Mouse (Mus musculus) neural tube, postnatal 0 days (tissue): ENCODE results near the gene Fam214b. TPM values are rescaled to one million over a fixed set of nuclear protein-coding genes. Genes with fewer than 3 reads are reported as not detected.

Experiments used
- polyA plus RNA-seq: library from polyadenylated mRNA; unstranded; fragments of >200 nt; fragmentation: Nextera tagmentation; extraction: Ambion mirVana; gene quantifications from 2 replicates; pipeline ENCODE4 v1.2.1, GENCODE M21; 2015

Fam214b gene
- polyA plus RNA-seq = 25.8 and 28.0 TPM in 2 replicates

GRCm38 (mm10) chr4:43045659-43046302 lies at the start of gene Fam214b:
Fam214b (minus strand) TSS chr4:43046220.

GRCm38 (mm10) chr4:43058753-43059654 lies 13.0 kb upstream of the Fam214b start, which contains the start of gene Unc13b:
Unc13b (plus strand) TSS chr4:43058953.

GRCm38 (mm10) chr4:43031237-43031995 lies 14.6 kb downstream of the Fam214b start, which contains the start of gene Stoml2:
Stoml2 (minus strand) TSS chr4:43031710.

GRCm38 (mm10) chr4:43025084-43025960 lies 20.7 kb downstream of the Fam214b start, which contains the start of gene Pigo:
Pigo (minus strand) TSS chr4:43025819.

GRCm38 (mm10) chr4:43010161-43011038 lies 35.6 kb downstream of the Fam214b start, which contains the start of gene Fancg:
Fancg (minus strand) TSS chr4:43010506.

GRCm38 (mm10) chr4:43000141-43000986 lies 45.7 kb downstream of the Fam214b start, which contains the start of gene Vcp:
Vcp (minus strand) TSS chr4:43000507.

Other genes with a start within 250 kb of the Fam214b start
- gene Fam205a1, start 192.3 kb downstream of the Fam214b start, polyA plus RNA-seq = 0.28 TPM in 1 of 2 replicates, not detected in the other
- gene Gm12394, start 189.4 kb downstream of the Fam214b start, polyA plus RNA-seq = 0.46 and 0.48 TPM in 2 replicates
- gene Fam205c, start 172.0 kb downstream of the Fam214b start, polyA plus RNA-seq = 4.9 and 5.1 TPM in 2 replicates
- gene Phf24, start 129.6 kb downstream of the Fam214b start, polyA plus RNA-seq = 45.8 and 51.0 TPM in 2 replicates
- 34.5 and 36.2 TPM in 2 replicates for gene Dnajb5, start 96.4 kb downstream of the Fam214b start, polyA plus RNA-seq
- gene 1700022I11Rik, start 76.6 kb downstream of the Fam214b start, polyA plus RNA-seq = 0.26 and 0.31 TPM in 2 replicates
- 393 and 394 TPM in 2 replicates for gene Vcp, start 45.7 kb downstream of the Fam214b start, polyA plus RNA-seq
- 11.2 and 14.2 TPM in 2 replicates for gene Fancg, start 35.7 kb downstream of the Fam214b start, polyA plus RNA-seq
- 20.2 and 22.9 TPM in 2 replicates for gene Pigo, start 20.4 kb downstream of the Fam214b start, polyA plus RNA-seq
- 240 and 247 TPM in 2 replicates for gene Stoml2, start 14.5 kb downstream of the Fam214b start, polyA plus RNA-seq
- 5.6 and 6.8 TPM in 2 replicates for gene Unc13b, start 12.7 kb upstream of the Fam214b start, polyA plus RNA-seq
- 0.22 and 0.75 TPM in 2 replicates for gene Atp8b5, start 220.9 kb upstream of the Fam214b start, polyA plus RNA-seq